Mouse (Mus musculus): ENCODE data around the gene 1110008L16Rik.
A peak's percentile ranks its signal among the peaks of the same experiment; 100 is the strongest.
"Not testable (repeated sequence)": the region's sequence is repeated elsewhere in the genome, so short reads cannot be mapped to it uniquely, and the experiment has no call there.

Gene 1110008L16Rik

DNA sequence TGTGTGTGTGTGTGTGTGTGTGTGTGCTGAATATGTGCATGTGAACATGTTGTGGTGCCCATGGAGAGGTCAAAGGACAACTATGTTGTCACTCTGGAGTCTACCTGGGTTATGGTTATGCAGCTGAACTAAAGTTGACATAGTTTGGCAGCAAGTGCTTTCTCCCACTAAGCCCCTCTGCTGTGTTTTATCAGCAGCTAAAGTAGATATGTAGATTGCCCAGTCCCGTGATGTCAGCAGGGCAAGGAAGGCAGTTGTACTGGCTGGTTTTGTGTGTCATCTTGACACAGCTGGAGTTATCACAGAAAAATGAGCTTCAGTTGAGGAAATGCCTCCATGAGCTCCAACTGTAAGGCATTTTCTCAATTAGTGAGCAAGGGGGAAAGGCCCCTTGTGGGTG, 43.7 kb downstream of the 1110008L16Rik start:
- not testable (repeated sequence) for DNase-seq (ENCODE audit: inconsistent ontology term)

GRCm38 (mm10) chr12:55343998-55344397, 44.6 kb downstream of the 1110008L16Rik start:
- DNase-seq (ENCODE audit: inconsistent ontology term): no peak

GRCm38 (mm10) chr12:55344583-55344982, 45.2 kb downstream of the 1110008L16Rik start:
- DNase-seq (ENCODE audit: inconsistent ontology term): no peak

DNA sequence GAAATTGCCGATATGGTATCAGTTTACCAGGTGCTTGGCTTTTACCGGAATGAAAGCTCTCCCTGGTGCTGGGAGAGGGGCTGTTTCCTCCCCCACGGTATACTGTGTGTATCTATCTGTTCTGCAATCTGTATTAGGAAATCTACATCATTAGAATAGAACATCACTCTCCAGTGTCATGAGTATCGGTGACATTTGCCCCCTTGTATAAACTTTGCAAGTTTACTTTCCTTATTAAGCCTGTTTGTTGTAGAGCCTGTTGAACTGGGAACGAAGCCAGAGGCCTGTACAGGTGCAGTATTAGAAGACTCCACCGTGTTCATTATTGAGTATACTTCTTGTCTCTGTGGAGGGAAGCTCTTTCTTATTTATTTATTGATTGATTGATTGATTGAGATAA, 54.0 kb downstream of the 1110008L16Rik start:
- no peak for DNase-seq (ENCODE audit: inconsistent ontology term)

- DNase-seq (ENCODE audit: inconsistent ontology term): peak; percentile 29
These were observed 55.5 kb downstream of the 1110008L16Rik start for GRCm38 (mm10) chr12:55354904-55355303.

DNA sequence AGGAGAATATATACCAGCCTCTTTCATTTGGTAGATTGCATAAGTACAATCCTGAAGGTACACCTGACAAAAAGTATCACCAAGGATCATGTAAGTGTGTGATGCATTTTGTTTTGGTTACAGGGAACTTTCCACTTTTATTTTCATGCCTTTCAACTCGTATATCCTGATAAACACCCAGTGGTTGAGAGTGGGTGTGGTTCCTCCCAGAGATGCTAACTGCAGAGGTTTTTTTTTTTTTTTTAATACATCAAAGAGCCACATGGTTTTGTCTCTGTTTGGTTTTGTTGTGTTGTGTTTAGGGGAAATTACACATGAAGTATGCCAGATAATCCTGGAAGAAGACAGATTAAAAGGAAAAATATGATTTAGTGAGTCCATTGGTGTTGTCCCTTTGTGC, 57.9 kb downstream of the 1110008L16Rik start:
- DNase-seq (ENCODE audit: inconsistent ontology term): no peak

DNA sequence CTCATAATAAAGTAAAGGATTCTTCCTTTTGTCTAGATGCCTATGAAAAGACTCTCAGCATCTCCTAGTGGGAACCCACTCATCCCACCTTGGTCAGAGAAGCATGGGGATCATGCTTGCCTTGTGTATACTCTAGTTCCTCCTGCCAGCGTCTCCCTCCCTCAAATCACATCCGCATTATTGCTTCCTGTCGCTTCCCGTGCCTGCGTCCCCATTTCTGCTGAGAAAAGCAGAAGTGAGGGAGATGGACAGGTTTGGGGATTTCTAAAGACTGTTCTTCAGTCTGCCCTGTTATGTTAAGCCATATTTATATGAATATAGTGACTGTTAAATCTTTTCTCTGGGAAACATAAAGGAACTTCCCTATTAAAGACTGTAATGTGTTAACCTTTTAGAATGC, 61.6 kb downstream of the 1110008L16Rik start:
- no peak for DNase-seq (ENCODE audit: inconsistent ontology term)

- no peak for DNase-seq (ENCODE audit: inconsistent ontology term)
These were observed 65.7 kb downstream of the 1110008L16Rik start for GRCm38 (mm10) chr12:55365083-55365482.

GRCm38 (mm10) chr12:55372424-55373055, 73.2 kb downstream of the 1110008L16Rik start:
- DNase-seq (ENCODE audit: inconsistent ontology term): no peak

GRCm38 (mm10) chr12:55376956-55377609, 77.7 kb downstream of the 1110008L16Rik start:
- DNase-seq (ENCODE audit: inconsistent ontology term): no peak

DNA sequence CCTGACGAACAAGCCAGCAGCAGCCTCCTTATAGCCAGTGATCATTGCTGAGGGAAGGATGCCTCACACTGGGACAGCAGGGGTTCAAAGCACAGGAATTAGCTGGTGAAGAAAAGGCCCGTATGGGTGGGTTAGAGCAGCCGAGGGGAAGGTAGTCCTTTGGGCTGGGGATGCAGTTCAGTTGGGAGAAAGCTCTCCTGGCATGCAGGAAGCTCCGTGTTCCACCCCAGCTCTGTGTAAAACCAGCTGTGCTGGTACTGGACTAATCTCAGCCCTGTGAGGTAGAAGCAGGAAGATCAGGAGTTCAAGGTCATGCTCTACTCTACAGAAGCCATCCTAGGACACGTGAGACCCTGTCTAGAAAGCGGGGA, 78.2 kb downstream of the 1110008L16Rik start:
- no peak for DNase-seq (ENCODE audit: inconsistent ontology term)

DNA sequence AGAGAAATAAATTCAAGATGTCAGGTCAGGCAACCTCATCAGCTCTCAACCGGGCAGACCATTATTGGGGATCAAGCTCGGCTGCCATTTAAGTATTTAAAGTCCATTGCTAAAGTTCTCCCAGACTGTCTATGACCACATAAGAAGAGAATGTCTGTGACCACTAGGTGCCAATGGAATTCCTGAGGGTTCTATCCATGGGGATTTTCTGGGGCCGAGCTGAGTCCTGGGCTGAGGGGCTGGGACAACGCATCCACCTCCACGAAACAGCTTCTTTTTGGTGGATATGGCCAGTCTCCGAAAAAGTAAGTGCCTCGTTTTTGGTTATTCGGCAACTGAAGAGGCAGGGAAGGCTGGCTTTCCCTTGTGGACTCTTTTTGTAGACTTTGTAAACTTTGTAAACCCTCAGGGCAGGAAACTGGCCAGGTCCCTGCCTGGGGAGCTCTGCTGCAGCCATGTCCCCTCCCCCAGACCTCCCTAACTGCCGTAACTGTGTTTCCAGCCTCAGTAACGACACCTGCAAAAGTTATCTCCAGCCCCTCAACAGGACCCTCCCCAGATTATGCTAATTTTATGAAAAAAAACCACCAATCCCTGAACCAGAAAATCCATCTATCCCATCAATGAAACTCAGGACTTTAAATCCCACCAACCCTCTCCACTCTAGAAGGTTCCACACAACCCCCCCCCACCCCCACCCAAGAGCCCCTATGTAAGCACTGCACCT, 84.8 kb downstream of the 1110008L16Rik start, which contains the start of gene Psma6:
Psma6 (plus strand) TSS at position 200 of the 727 bp plus-strand sequence.
- DNase-seq (ENCODE audit: inconsistent ontology term): peak; percentile 31

DNA sequence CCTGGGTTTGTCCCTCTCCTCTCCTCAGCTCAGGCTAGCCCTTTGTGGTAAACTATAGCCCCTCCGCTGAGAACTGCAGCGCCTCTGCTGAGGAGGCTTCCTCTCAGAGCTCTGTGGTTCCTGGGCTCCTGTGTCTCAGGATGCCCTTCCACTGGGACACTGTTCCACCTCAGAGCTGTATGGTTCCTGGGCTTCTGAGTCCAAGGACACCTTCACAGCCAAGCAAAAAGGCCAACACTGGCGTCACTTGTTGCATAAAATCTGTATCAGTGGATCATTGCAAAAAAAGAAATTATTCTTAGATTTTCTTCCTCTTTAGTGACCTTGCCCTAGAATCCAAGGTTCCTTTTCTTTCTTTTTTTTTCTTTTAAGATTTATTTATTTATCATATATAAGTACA, 85.4 kb downstream of the 1110008L16Rik start:
- DNase-seq (ENCODE audit: inconsistent ontology term): no peak

- peak; percentile 22 for DNase-seq (ENCODE audit: inconsistent ontology term)
These were observed 86.6 kb downstream of the 1110008L16Rik start for GRCm38 (mm10) chr12:55385931-55386330.

DNA sequence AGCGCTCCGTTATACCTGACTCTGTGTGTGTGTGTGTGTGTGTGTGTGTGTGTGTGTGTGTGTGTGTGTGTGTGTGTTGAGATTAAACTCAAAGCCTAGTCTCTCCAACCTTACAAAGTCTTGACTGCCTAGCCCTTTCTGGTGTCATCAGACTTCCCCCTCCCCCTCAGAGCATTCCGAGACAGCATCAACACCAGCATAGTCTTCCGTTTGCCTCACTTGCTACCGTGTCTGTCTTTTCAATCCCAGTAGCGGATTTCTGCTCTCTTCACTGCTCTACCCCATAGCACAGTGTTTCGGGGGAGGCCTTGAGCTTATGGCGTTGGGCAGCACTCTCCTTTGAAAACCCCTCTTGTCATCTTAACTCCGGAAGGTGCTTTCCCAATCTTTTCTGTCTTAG, 87.1 kb downstream of the 1110008L16Rik start:
- DNase-seq (ENCODE audit: inconsistent ontology term): no peak

GRCm38 (mm10) chr12:55387083-55387787, 87.9 kb downstream of the 1110008L16Rik start:
- DNase-seq (ENCODE audit: inconsistent ontology term): no peak

GRCm38 (mm10) chr12:55387788-55388465, 88.5 kb downstream of the 1110008L16Rik start:
- DNase-seq (ENCODE audit: inconsistent ontology term): no peak

DNA sequence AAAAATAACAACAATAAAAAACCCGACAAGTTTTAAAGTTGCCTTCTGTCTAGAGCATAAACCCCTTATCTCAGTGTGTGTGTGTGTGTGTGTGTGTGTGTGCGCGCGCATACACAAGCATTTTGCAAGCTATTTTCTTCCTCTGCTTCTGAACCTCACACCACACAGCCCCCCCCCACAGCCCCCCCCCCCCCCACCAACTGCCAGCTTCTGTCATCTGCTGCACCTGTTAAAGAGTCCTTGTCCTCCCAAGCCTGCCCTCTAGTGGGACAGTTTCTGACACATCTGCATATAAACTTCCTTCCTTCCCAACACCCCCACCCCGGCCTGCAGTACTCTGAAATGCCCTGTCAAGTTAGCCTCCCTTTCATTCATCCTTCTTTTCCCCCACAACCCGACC, 89.1 kb downstream of the 1110008L16Rik start:
- no peak for DNase-seq (ENCODE audit: inconsistent ontology term)

DNA sequence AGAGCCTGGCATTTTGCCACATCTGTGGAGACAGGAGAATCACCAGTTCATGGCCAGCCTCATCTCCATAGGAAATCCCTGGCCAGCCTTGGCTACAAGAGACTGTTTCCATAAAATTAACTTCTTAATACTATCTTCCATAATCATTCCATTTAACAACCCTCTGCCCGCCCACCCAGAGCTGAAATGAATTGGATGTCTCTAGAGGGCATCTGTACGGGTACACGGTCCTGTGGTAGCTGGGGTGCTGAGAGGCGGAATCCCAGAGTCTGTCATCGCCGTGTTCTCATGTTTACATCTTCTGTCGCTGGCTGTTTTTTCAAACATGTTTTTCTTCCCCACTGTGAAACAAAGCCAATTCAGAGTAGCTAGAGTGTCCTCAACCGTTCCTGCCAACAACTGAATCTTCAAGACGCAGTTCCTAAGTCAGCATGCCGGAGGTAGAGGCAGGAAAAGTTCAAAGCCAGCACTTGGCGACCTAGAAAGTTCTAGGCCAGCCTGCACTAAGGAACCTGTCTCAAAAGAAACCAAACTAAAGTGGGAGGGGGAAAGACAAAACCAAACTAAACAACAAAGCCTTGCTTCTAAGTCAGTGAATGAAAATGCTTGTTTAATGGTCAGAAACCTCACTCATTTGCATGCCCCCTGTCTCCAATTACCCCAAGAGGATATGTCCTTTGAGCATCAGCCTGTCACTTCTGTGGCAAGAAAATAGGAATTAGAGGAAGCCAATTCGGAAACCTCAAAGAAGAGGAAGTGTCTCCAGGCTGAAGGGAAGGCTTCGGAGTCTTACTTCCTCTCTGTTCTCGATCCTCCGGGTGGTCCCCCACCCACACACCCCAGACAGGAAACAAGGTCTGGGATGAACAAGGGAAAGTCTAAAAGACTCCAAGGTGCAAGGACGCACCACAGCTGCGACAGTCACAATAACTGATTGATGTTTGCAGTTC, 90.0 kb downstream of the 1110008L16Rik start:
- DNase-seq (ENCODE audit: inconsistent ontology term): no peak

- DNase-seq (ENCODE audit: inconsistent ontology term): no peak
These were observed 92.7 kb downstream of the 1110008L16Rik start for GRCm38 (mm10) chr12:55392120-55392519.

All from Muller cell, postnatal 12 days (primary cell).